Mouse (Mus musculus): ENCODE measurements around the gene Trak1. TPM values are rescaled to one million over a fixed set of nuclear protein-coding genes. Genes with fewer than 3 reads are reported as not detected.
"Not testable (repeated sequence)": the region's sequence is repeated elsewhere in the genome, so short reads cannot be mapped to it uniquely, and the experiment has no call there.

The Trak1 gene
- polyA plus RNA-seq, 1 experiment from 2014 or later, result 32.9 TPM

- H3K4me3 ChIP-seq (ENCODE audit: inconsistent target), result no peak overlapping the region
- peaks cover 11% of the 10 kb centered on the region; the same call in 1 of the 2 replicates for H3K36me3 ChIP-seq (ENCODE audit: inconsistent target)
- peaks cover 18% of the 10 kb centered on the region; the same call in 1 of the 2 replicates for H3K79me2 ChIP-seq (ENCODE audit: inconsistent target)
- WGBS (ENCODE audit: missing documents), result 95% methylated on average over 15 of the region's 15 CpGs
- no peak overlapping the region for H3K27ac ChIP-seq
Observed at GRCm38 (mm10) chr9:121433745-121434528, 136.6 kb downstream of the Trak1 start.

GRCm38 (mm10) chr9:121435332-121435956 is 138.1 kb downstream of the Trak1 start:
- 87% methylated on average over 3 of the region's 3 CpGs for WGBS (ENCODE audit: missing documents)
- Histone ChIP-seq H3K27ac (no peak overlapping the region), H3K4me3 (ENCODE audit: inconsistent target) (no peak overlapping the region), H3K79me2 (ENCODE audit: inconsistent target) (peaks cover 3% of the 10 kb centered on the region; the same call in 1 of the 2 replicates), H3K36me3 (ENCODE audit: inconsistent target) (peaks cover 12% of the 10 kb centered on the region; the same call in 1 of the 2 replicates)

GRCm38 (mm10) chr9:121436501-121436900 is 139.2 kb downstream of the Trak1 start:
- no peak overlapping the region for H3K27ac ChIP-seq
- no peaks in the 10 kb centered on the region; the same call in 1 of the 2 replicates for H3K79me2 ChIP-seq (ENCODE audit: inconsistent target)
- no peak overlapping the region for H3K4me3 ChIP-seq (ENCODE audit: inconsistent target)
- 100% methylated on average over 1 of the region's 1 CpGs for WGBS (ENCODE audit: missing documents)
- peaks cover 19% of the 10 kb centered on the region; the same call in 1 of the 2 replicates for H3K36me3 ChIP-seq (ENCODE audit: inconsistent target)

GRCm38 (mm10) chr9:121442145-121442544 is 144.8 kb downstream of the Trak1 start:
- no peak overlapping the region for H3K27ac ChIP-seq
- peaks cover 59% of the 10 kb centered on the region for H3K36me3 ChIP-seq (ENCODE audit: inconsistent target)
- WGBS (ENCODE audit: missing documents), result 100% methylated on average over 1 of the region's 1 CpGs

GRCm38 (mm10) chr9:121443696-121444366 is 146.5 kb downstream of the Trak1 start:
- WGBS (ENCODE audit: missing documents), result 95% methylated on average over 30 of the region's 31 CpGs
- no peaks in the 10 kb centered on the region for H3K79me2 ChIP-seq (ENCODE audit: inconsistent target)

More at GRCm38 (mm10) chr9:121442145-121442544, 144.8 kb downstream of the Trak1 start:
- Histone ChIP-seq H3K79me2 (ENCODE audit: inconsistent target) (no peaks in the 10 kb centered on the region; the same call in 1 of the 2 replicates), H3K4me3 (ENCODE audit: inconsistent target) (no peak overlapping the region)

GRCm38 (mm10) chr9:121444367-121444707 is 147.0 kb downstream of the Trak1 start:
- peaks cover 80% of the 10 kb centered on the region for H3K36me3 ChIP-seq (ENCODE audit: inconsistent target)
- 100% methylated on average over 3 of the region's 3 CpGs for WGBS (ENCODE audit: missing documents)
- no peak overlapping the region for H3K4me3 ChIP-seq (ENCODE audit: inconsistent target)
- H3K79me2 ChIP-seq (ENCODE audit: inconsistent target), result no peaks in the 10 kb centered on the region
- no peak overlapping the region for H3K27ac ChIP-seq

More at GRCm38 (mm10) chr9:121443696-121444366, 146.5 kb downstream of the Trak1 start:
- Histone ChIP-seq H3K27ac (no peak overlapping the region), H3K36me3 (ENCODE audit: inconsistent target) (peaks cover 75% of the 10 kb centered on the region), H3K4me3 (ENCODE audit: inconsistent target) (no peak overlapping the region)

- H3K27ac ChIP-seq, result no peak overlapping the region
Observed at GRCm38 (mm10) chr9:121445364-121445763, 148.1 kb downstream of the Trak1 start.

GRCm38 (mm10) chr9:121446431-121446831 is 149.1 kb downstream of the Trak1 start:
- no peaks in the 10 kb centered on the region for H3K79me2 ChIP-seq (ENCODE audit: inconsistent target)

More at GRCm38 (mm10) chr9:121445364-121445763, 148.1 kb downstream of the Trak1 start:
- WGBS (ENCODE audit: missing documents), result 92% methylated on average over 2 of the region's 2 CpGs
- Histone ChIP-seq H3K4me3 (ENCODE audit: inconsistent target) (no peak overlapping the region), H3K79me2 (ENCODE audit: inconsistent target) (no peaks in the 10 kb centered on the region), H3K36me3 (ENCODE audit: inconsistent target) (peaks cover 90% of the 10 kb centered on the region)

GRCm38 (mm10) chr9:121452342-121452942 is 155.1 kb downstream of the Trak1 start:
- peaks cover 87% of the 10 kb centered on the region for H3K36me3 ChIP-seq (ENCODE audit: inconsistent target)
- H3K79me2 ChIP-seq (ENCODE audit: inconsistent target); H3K27ac ChIP-seq; H3K4me3 ChIP-seq (ENCODE audit: inconsistent target): not testable (repeated sequence)
- 23% methylated on average over 9 of the region's 9 CpGs for WGBS (ENCODE audit: missing documents)

More at GRCm38 (mm10) chr9:121446431-121446831, 149.1 kb downstream of the Trak1 start:
- no peak overlapping the region for H3K27ac ChIP-seq
- peaks cover 91% of the 10 kb centered on the region for H3K36me3 ChIP-seq (ENCODE audit: inconsistent target)
- H3K4me3 ChIP-seq (ENCODE audit: inconsistent target), result no peak overlapping the region
- WGBS (ENCODE audit: missing documents), result 94% methylated on average over 11 of the region's 13 CpGs

GRCm38 (mm10) chr9:121454891-121455290 is 157.6 kb downstream of the Trak1 start:
- peaks cover 85% of the 10 kb centered on the region for H3K36me3 ChIP-seq (ENCODE audit: inconsistent target)
- H3K4me3 ChIP-seq (ENCODE audit: inconsistent target), result no peak overlapping the region
- WGBS (ENCODE audit: missing documents), result 92% methylated on average over 3 of the region's 3 CpGs
- no peaks in the 10 kb centered on the region for H3K79me2 ChIP-seq (ENCODE audit: inconsistent target)
- H3K27ac ChIP-seq, result no peak overlapping the region

- Histone ChIP-seq H3K79me2 (ENCODE audit: inconsistent target) (no peaks in the 10 kb centered on the region), H3K4me3 (ENCODE audit: inconsistent target) (no peak overlapping the region), H3K27ac (no peak overlapping the region), H3K36me3 (ENCODE audit: inconsistent target) (peaks cover 85% of the 10 kb centered on the region)
- WGBS (ENCODE audit: missing documents), result 92% methylated on average over 13 of the region's 13 CpGs
Observed at GRCm38 (mm10) chr9:121456739-121457515, 159.6 kb downstream of the Trak1 start.

GRCm38 (mm10) chr9:121458466-121458865 is 161.2 kb downstream of the Trak1 start:
- 45% methylated on average over 8 of the region's 8 CpGs for WGBS (ENCODE audit: missing documents)
- no peak overlapping the region for H3K4me3 ChIP-seq (ENCODE audit: inconsistent target)
- H3K27ac ChIP-seq, result no peak overlapping the region
- H3K36me3 ChIP-seq (ENCODE audit: inconsistent target), result peaks cover 89% of the 10 kb centered on the region
- no peaks in the 10 kb centered on the region for H3K79me2 ChIP-seq (ENCODE audit: inconsistent target)

- 94% methylated on average over 2 of the region's 2 CpGs for WGBS (ENCODE audit: missing documents)
- no peak overlapping the region for H3K27ac ChIP-seq
- no peaks in the 10 kb centered on the region for H3K79me2 ChIP-seq (ENCODE audit: inconsistent target)
- H3K4me3 ChIP-seq (ENCODE audit: inconsistent target), result no peak overlapping the region
- peaks cover 75% of the 10 kb centered on the region for H3K36me3 ChIP-seq (ENCODE audit: inconsistent target)
Observed at GRCm38 (mm10) chr9:121459950-121460349, 162.6 kb downstream of the Trak1 start.

GRCm38 (mm10) chr9:121460527-121460926 is 163.2 kb downstream of the Trak1 start:
- Histone ChIP-seq H3K27ac (no peak overlapping the region), H3K4me3 (ENCODE audit: inconsistent target) (no peak overlapping the region), H3K79me2 (ENCODE audit: inconsistent target) (no peaks in the 10 kb centered on the region), H3K36me3 (ENCODE audit: inconsistent target) (peaks cover 70% of the 10 kb centered on the region)
- WGBS (ENCODE audit: missing documents), result 95% methylated on average over 13 of the region's 16 CpGs

Data from macrophage (primary cell).